Mouse (Mus musculus) CH12.LX (cell line): ENCODE results near the gene Dppa5a. TPM values are rescaled to one million over a fixed set of nuclear protein-coding genes. Genes with fewer than 3 reads are reported as not detected.

ENCODE experiments used
- DNase-seq: peaks from one replicate; pipeline ENCODE4 v3.0.0-alpha.2; 2013; ENCODE audit errors: extremely low read depth
- H3K27ac ChIP-seq: 2 replicates; pipeline ENCODE4 v1.5.1; 2012; ENCODE audit warnings: low read depth, mild to moderate bottlenecking, control low read depth, moderate library complexity; ENCODE audit not compliant: insufficient read depth
- H3K27me3 ChIP-seq: replicated peaks from 2 replicates; pipeline ENCODE3; 2012; ENCODE audit warnings: inconsistent platforms
- H3K36me3 ChIP-seq, 2 experiments: replicated peaks in 1 of 2; 2 replicates each; pipeline versions ENCODE3 to v1.6.1; 2012; ENCODE audit warnings: inconsistent platforms in 1 of 2, low read length in 1 of 2, mild to moderate bottlenecking in 1 of 2, mixed read lengths in 1 of 2, moderate library complexity in 1 of 2; ENCODE audit not compliant: control insufficient read depth in 1 of 2, insufficient read depth in 1 of 2
- H3K4me1 ChIP-seq, 2 experiments: 2 replicates each; pipeline ENCODE4 v1.6.1; 2012; ENCODE audit warnings: inconsistent platforms in 1 of 2, moderate library complexity in 1 of 2; ENCODE audit not compliant: insufficient read depth in 2 of 2, control insufficient read depth in 1 of 2
- H3K4me2 ChIP-seq: 2 replicates; pipeline ENCODE4 v1.6.1; 2012; ENCODE audit warnings: low read depth, mild to moderate bottlenecking, control low read depth; ENCODE audit not compliant: poor library complexity, insufficient read depth, severe bottlenecking
- H3K4me3 ChIP-seq, 3 experiments: fragments of 150-350 bp in 1 of 3; sonication (generic) in 1 of 3; replicated peaks in 1 of 3; 2 replicates each; pipeline versions ENCODE3 to v1.5.1; 2011 to 2012; ENCODE audit warnings: low read depth in 2 of 3, low read length in 2 of 3, mild to moderate bottlenecking in 2 of 3, moderate library complexity in 2 of 3, control low read depth in 1 of 3, improper control_type of control experiment in 1 of 3, inconsistent platforms in 1 of 3, mixed read lengths in 1 of 3; ENCODE audit not compliant: poor library complexity in 1 of 3
- H3K79me2 ChIP-seq: replicated peaks from 2 replicates; pipeline ENCODE4 v1.6.1; 2012; ENCODE audit warnings: mild to moderate bottlenecking, moderate library complexity; ENCODE audit not compliant: control insufficient read depth, poor library complexity, insufficient read depth, severe bottlenecking; ENCODE audit errors: extremely low read depth
- H3K9ac ChIP-seq: 2 replicates; pipeline ENCODE4 v1.6.1; 2012; ENCODE audit warnings: low read depth, mild to moderate bottlenecking, control low read depth, moderate library complexity; ENCODE audit not compliant: insufficient read depth
- H3K9me3 ChIP-seq: replicated peaks from 2 replicates; pipeline ENCODE3; 2012; ENCODE audit warnings: low read length, inconsistent platforms, mixed read lengths
- CTCF ChIP-seq, 2 experiments: IDR thresholded peaks in 1 of 2; conservative IDR thresholded peaks in 1 of 2; 2 replicates each; pipeline ENCODE4 v1.5.1; 2011 to 2012; ENCODE audit warnings: low read depth in 2 of 2, low read length in 2 of 2, improper control_type of control experiment in 1 of 2, inconsistent platforms in 1 of 2, mild to moderate bottlenecking in 1 of 2, moderate library complexity in 1 of 2
- ELF1 ChIP-seq: IDR thresholded peaks from 2 replicates; pipeline ENCODE4 v1.6.1; 2014; ENCODE audit warnings: low read depth, mild to moderate bottlenecking, inconsistent platforms, low read length, improper control_type of control experiment
- EP300 ChIP-seq: IDR thresholded peaks from 2 replicates; pipeline ENCODE4 v1.6.1; 2011; ENCODE audit warnings: low read length, improper control_type of control experiment
- GABPA ChIP-seq: IDR thresholded peaks from 2 replicates; pipeline ENCODE4 v1.6.1; 2012; ENCODE audit warnings: low read depth, low read length, improper control_type of control experiment, inconsistent platforms; ENCODE audit not compliant: insufficient replicate concordance
- JUND ChIP-seq: conservative IDR thresholded peaks from 2 replicates; pipeline ENCODE4 v1.6.1; 2011; ENCODE audit warnings: low read depth, low read length, improper control_type of control experiment
- MAX ChIP-seq: IDR thresholded peaks from 2 replicates; pipeline ENCODE4 v1.6.1; 2011; ENCODE audit warnings: low read length, improper control_type of control experiment
- MAZ ChIP-seq: IDR thresholded peaks from 2 replicates; pipeline ENCODE4 v1.6.1; 2012; ENCODE audit warnings: low read depth, mild to moderate bottlenecking, inconsistent platforms, low read length, improper control_type of control experiment, moderate library complexity
- PAX5 ChIP-seq: IDR thresholded peaks from 2 replicates; pipeline ENCODE4 v1.6.1; 2012; ENCODE audit warnings: low read length, inconsistent platforms, mixed read lengths
- SMC3 ChIP-seq: IDR thresholded peaks from 2 replicates; pipeline ENCODE4 v1.6.1; 2011; ENCODE audit warnings: low read depth, low read length, improper control_type of control experiment
- TCF12 ChIP-seq: IDR thresholded peaks from 2 replicates; pipeline ENCODE4 v1.6.1; 2014; ENCODE audit warnings: low read depth, mild to moderate bottlenecking, inconsistent platforms, low read length, improper control_type of control experiment
- USF1 ChIP-seq: IDR thresholded peaks from 2 replicates; pipeline ENCODE4 v1.6.1; 2014; ENCODE audit warnings: low read depth, mild to moderate bottlenecking, inconsistent platforms, low read length, improper control_type of control experiment
- dilution Hi-C: fragments of 300-500 bp; cut with MboI; formaldehyde crosslinking; loops from 2 replicates; pipeline ENCODE4 v1.14.3; 2020; ENCODE audit warnings: low sequenced_read_pairs; ENCODE audit not compliant: extremely low pct_unique_long_range_greater_than_20kb, extremely low pct_ligation_motif_present
- in situ Hi-C: fragments of 300-500 bp; cut with MboI; formaldehyde crosslinking; loops from 3 replicates; pipeline ENCODE4 v1.14.3; 2019; ENCODE audit warnings: low sequenced_read_pairs, low pct_ligation_motif_present, low pct_unique_long_range_greater_than_20kb, mixed read lengths
- polyA plus RNA-seq: library from polyadenylated mRNA; unstranded; fragments of >175 nt; gene quantifications from 2 replicates; pipeline ENCODE4 v1.2.1, GENCODE M21; 2012; ENCODE audit warnings: low read depth; ENCODE audit not compliant: insufficient read length
- total RNA-seq, 2 experiments: library from RNA; depleted of rRNA; stranded (reverse); fragments of 300-350 nt in 1 of 2; fragments of >200 nt in 1 of 2; gene quantifications; 2 replicates each; pipeline ENCODE4 v1.2.3; 2012 to 2014

The Dppa5a gene
- total and polyA plus RNA-seq, 3 experiments: not detected

DNA sequence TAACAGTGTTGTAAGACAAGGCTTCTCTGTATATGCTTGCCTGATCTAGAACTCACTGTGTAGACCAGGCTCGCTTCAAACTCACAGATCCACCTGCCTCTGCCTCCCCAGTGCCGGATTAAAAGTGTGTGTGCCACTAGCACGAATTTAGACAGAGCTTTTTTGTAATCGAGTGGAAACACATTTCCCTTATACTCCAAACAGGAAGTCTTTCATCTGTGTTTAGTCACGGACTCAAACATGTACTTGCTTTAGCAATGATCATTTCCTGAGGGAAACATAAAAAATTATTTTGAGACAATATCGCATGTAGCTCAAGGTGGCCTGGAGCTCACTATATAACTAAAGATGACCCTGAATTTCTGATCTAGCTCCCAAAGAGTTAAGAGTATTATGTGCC, 4.6 kb downstream of the Dppa5a start:
- no peak overlapping the region for H3K9ac ChIP-seq
- H3K27me3 ChIP-seq: peaks cover 26% of the 10 kb centered on the region
- TF ChIP-seq JUND (no peak), MAX (no peak)
- H3K4me2 ChIP-seq: no peak overlapping the region
- H3K9me3 ChIP-seq: no peaks in the 10 kb centered on the region
- H3K4me3 ChIP-seq: no peak overlapping the region
- H3K36me3 ChIP-seq: no peaks in the 10 kb centered on the region
- no peak overlapping the region for H3K27ac ChIP-seq
- in situ Hi-C loops: loop anchor here (10.0 kb wide), 1 partner anchor 171 kb away; no protein-coding TSS in a partner anchor
- dilution Hi-C loops: no loop called here
- DNase-seq: no peak
- no peaks in the 10 kb centered on the region for H3K79me2 ChIP-seq
- no peaks in the 10 kb centered on the region for H3K4me1 ChIP-seq

DNA sequence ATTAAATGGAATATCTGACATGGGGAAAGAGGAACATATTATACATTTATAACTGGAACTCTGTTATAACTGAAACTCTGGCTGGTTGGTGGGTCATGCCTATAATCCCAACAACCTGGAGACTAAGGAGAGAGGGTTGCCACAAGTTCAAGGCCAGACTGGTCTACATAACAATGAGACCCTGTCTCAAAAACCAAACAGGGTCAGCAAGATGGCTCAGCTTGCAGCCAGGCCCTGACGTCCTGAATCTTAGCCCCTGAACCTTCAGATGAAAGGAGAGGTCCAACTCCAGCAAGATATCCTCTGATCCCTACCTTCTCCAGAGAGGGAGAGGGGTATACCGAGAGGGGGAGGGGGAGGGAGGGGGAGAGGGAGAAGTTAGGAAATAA, 7.5 kb downstream of the Dppa5a start:
- TF ChIP-seq TCF12 (no peak), USF1 (no peak)
- Histone ChIP-seq H3K4me1 (no peaks in the 10 kb centered on the region), H3K27ac (no peak overlapping the region), H3K27me3 (peaks cover 34% of the 10 kb centered on the region), H3K4me3 (no peak overlapping the region), H3K9ac (no peak overlapping the region), H3K4me2 (no peak overlapping the region), H3K79me2 (no peaks in the 10 kb centered on the region), H3K36me3 (no peaks in the 10 kb centered on the region), H3K9me3 (no peaks in the 10 kb centered on the region)
- in situ Hi-C loops (loop anchor here (10.0 kb wide), 1 partner anchor 174 kb away; no protein-coding TSS in a partner anchor), dilution Hi-C loops (no loop called here)
- no peak for DNase-seq

DNA sequence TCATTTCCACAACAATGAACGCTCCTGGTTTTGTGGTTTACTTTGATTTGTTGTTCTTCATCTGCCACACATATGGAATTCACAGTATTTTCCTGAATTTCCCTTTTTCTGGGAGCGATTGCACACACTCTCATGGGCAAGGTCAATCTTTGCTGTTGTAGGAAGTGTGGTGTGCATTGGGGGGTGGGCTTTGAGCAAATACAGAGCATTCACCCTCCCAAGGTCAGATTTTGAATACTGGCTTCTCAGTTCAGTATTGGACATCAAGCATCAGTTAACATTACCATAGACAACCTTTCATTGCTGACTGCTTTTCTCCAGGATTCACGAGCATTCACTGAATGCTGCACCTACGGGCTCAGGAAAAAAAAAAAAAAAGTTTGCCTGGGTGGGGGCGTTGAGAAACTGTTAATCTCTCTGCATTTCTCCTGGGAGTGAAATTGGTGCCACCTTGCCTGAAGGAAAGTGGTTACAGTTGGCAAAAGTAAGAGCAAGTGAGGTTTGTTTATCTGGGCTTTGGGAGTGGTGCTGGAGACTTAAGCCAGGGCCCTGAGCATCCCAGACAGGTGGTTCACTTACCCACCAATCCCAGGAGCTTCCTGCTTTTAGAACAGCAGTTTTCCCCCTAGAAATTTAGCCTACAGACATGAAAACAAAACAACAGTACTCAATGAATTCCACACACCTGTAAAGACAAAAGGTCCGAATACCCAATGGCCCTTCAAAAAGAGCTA, 8.1 kb downstream of the Dppa5a start:
- no peaks in the 10 kb centered on the region for H3K79me2 ChIP-seq
- TF ChIP-seq MAZ (no peak), CTCF (conservative IDR thresholded peaks at IDR 0.05 in 1 of 2, IDR thresholded peaks at IDR 0.05 in 1 of 2; ENCODE audit: low read depth in 2 of 2, low read length in 2 of 2) (no peak), USF1 (no peak), ELF1 (no peak), MAX (no peak), SMC3 (no peak), PAX5 (no peak), EP300 (no peak), GABPA (no peak)
- TF ChIP-seq, all 38 proteins: peak for 0
- no peak overlapping the region for H3K4me3 ChIP-seq
- no peaks in the 10 kb centered on the region for H3K9me3 ChIP-seq
- H3K27ac ChIP-seq: no peak overlapping the region
- H3K4me1 ChIP-seq: no peaks in the 10 kb centered on the region
- DNase-seq: no peak
- H3K9ac ChIP-seq: no peak overlapping the region
- in situ Hi-C loops: loop anchor here (10.0 kb wide), 1 partner anchor 175 kb away; no protein-coding TSS in a partner anchor
- dilution Hi-C loops: no loop called here
- H3K4me2 ChIP-seq: no peak overlapping the region
- H3K27me3 ChIP-seq: peaks cover 37% of the 10 kb centered on the region
- no peaks in the 10 kb centered on the region for H3K36me3 ChIP-seq
